Mouse (Mus musculus): Measurements from ENCODE around the gene Yeats2.

GRCm38 (mm10) chr16:20247103-20247502 is 106.2 kb downstream of the Yeats2 start:
- TF ChIP-seq CTCF (IDR thresholded peaks at IDR 0.05) (no peak), POLR2A (IDR thresholded peaks at IDR 0.05; ENCODE audit: insufficient read depth, low read depth, low read length) (no peak)

All from heart, adult 2 months (tissue).